Mouse (Mus musculus) CH12.LX (cell line): Measurements from ENCODE around the gene Nkx2-3. TPM values are rescaled to one million over a fixed set of nuclear protein-coding genes. Genes with fewer than 3 reads are reported as not detected.

ENCODE experiments used
- DNase-seq: peaks from one replicate; pipeline ENCODE4 v3.0.0-alpha.2; 2013; ENCODE audit errors: extremely low read depth
- H3K27ac ChIP-seq: 2 replicates; pipeline ENCODE4 v1.5.1; 2012; ENCODE audit warnings: low read depth, mild to moderate bottlenecking, control low read depth, moderate library complexity; ENCODE audit not compliant: insufficient read depth
- H3K27me3 ChIP-seq: replicated peaks from 2 replicates; pipeline ENCODE3; 2012; ENCODE audit warnings: inconsistent platforms
- H3K36me3 ChIP-seq, 2 experiments: replicated peaks in 1 of 2; 2 replicates each; pipeline versions ENCODE3 to v1.6.1; 2012; ENCODE audit warnings: inconsistent platforms in 1 of 2, low read length in 1 of 2, mild to moderate bottlenecking in 1 of 2, mixed read lengths in 1 of 2, moderate library complexity in 1 of 2; ENCODE audit not compliant: control insufficient read depth in 1 of 2, insufficient read depth in 1 of 2
- H3K4me1 ChIP-seq, 2 experiments: 2 replicates each; pipeline ENCODE4 v1.6.1; 2012; ENCODE audit warnings: inconsistent platforms in 1 of 2, moderate library complexity in 1 of 2; ENCODE audit not compliant: insufficient read depth in 2 of 2, control insufficient read depth in 1 of 2
- H3K4me2 ChIP-seq: 2 replicates; pipeline ENCODE4 v1.6.1; 2012; ENCODE audit warnings: low read depth, mild to moderate bottlenecking, control low read depth; ENCODE audit not compliant: poor library complexity, insufficient read depth, severe bottlenecking
- H3K4me3 ChIP-seq, 3 experiments: fragments of 150-350 bp in 1 of 3; sonication (generic) in 1 of 3; replicated peaks in 1 of 3; 2 replicates each; pipeline versions ENCODE3 to v1.5.1; 2011 to 2012; ENCODE audit warnings: low read depth in 2 of 3, low read length in 2 of 3, mild to moderate bottlenecking in 2 of 3, moderate library complexity in 2 of 3, control low read depth in 1 of 3, improper control_type of control experiment in 1 of 3, inconsistent platforms in 1 of 3, mixed read lengths in 1 of 3; ENCODE audit not compliant: poor library complexity in 1 of 3
- H3K79me2 ChIP-seq: replicated peaks from 2 replicates; pipeline ENCODE4 v1.6.1; 2012; ENCODE audit warnings: mild to moderate bottlenecking, moderate library complexity; ENCODE audit not compliant: control insufficient read depth, poor library complexity, insufficient read depth, severe bottlenecking; ENCODE audit errors: extremely low read depth
- H3K9ac ChIP-seq: 2 replicates; pipeline ENCODE4 v1.6.1; 2012; ENCODE audit warnings: low read depth, mild to moderate bottlenecking, control low read depth, moderate library complexity; ENCODE audit not compliant: insufficient read depth
- H3K9me3 ChIP-seq: replicated peaks from 2 replicates; pipeline ENCODE3; 2012; ENCODE audit warnings: low read length, inconsistent platforms, mixed read lengths
- BHLHE40 ChIP-seq: IDR thresholded peaks from 2 replicates; pipeline ENCODE4 v1.6.1; 2011; ENCODE audit warnings: mild to moderate bottlenecking, low read depth, low read length, improper control_type of control experiment
- CHD2 ChIP-seq: IDR thresholded peaks from 2 replicates; pipeline ENCODE4 v1.6.1; 2011; ENCODE audit warnings: low read length, improper control_type of control experiment
- CTCF ChIP-seq, 2 experiments: IDR thresholded peaks in 1 of 2; conservative IDR thresholded peaks in 1 of 2; 2 replicates each; pipeline ENCODE4 v1.5.1; 2011 to 2012; ENCODE audit warnings: low read depth in 2 of 2, low read length in 2 of 2, improper control_type of control experiment in 1 of 2, inconsistent platforms in 1 of 2, mild to moderate bottlenecking in 1 of 2, moderate library complexity in 1 of 2
- ELF1 ChIP-seq: IDR thresholded peaks from 2 replicates; pipeline ENCODE4 v1.6.1; 2014; ENCODE audit warnings: low read depth, mild to moderate bottlenecking, inconsistent platforms, low read length, improper control_type of control experiment
- EP300 ChIP-seq: IDR thresholded peaks from 2 replicates; pipeline ENCODE4 v1.6.1; 2011; ENCODE audit warnings: low read length, improper control_type of control experiment
- GABPA ChIP-seq: IDR thresholded peaks from 2 replicates; pipeline ENCODE4 v1.6.1; 2012; ENCODE audit warnings: low read depth, low read length, improper control_type of control experiment, inconsistent platforms; ENCODE audit not compliant: insufficient replicate concordance
- JUN ChIP-seq: IDR thresholded peaks from 2 replicates; pipeline ENCODE4 v1.6.1; 2011; ENCODE audit warnings: low read depth, mild to moderate bottlenecking, low read length, improper control_type of control experiment, moderate library complexity; ENCODE audit not compliant: insufficient read depth
- MAFK ChIP-seq: IDR thresholded peaks from 2 replicates; pipeline ENCODE4 v1.6.1; 2011; ENCODE audit warnings: low read length, improper control_type of control experiment; ENCODE audit not compliant: insufficient replicate concordance
- MAX ChIP-seq: IDR thresholded peaks from 2 replicates; pipeline ENCODE4 v1.6.1; 2011; ENCODE audit warnings: low read length, improper control_type of control experiment
- MEF2A ChIP-seq: IDR thresholded peaks from 2 replicates; pipeline ENCODE4 v1.6.1; 2014; ENCODE audit warnings: low read depth, mild to moderate bottlenecking, inconsistent platforms, low read length, improper control_type of control experiment, borderline replicate concordance
- MXI1 ChIP-seq: IDR thresholded peaks from 2 replicates; pipeline ENCODE4 v1.6.1; 2011; ENCODE audit warnings: mild to moderate bottlenecking, low read depth, low read length, improper control_type of control experiment
- MYC ChIP-seq: IDR thresholded peaks from 2 replicates; pipeline ENCODE4 v1.6.1; 2011; ENCODE audit warnings: low read depth, mild to moderate bottlenecking, improper control_type of control experiment, low read length
- NELFE ChIP-seq: IDR thresholded peaks from 2 replicates; pipeline ENCODE4 v1.6.1; 2011; ENCODE audit warnings: low read depth, low read length, improper control_type of control experiment
- PAX5 ChIP-seq: IDR thresholded peaks from 2 replicates; pipeline ENCODE4 v1.6.1; 2012; ENCODE audit warnings: low read length, inconsistent platforms, mixed read lengths
- POLR2A ChIP-seq: IDR thresholded peaks from 2 replicates; pipeline ENCODE4 v1.6.1; 2011; ENCODE audit warnings: low read depth, mild to moderate bottlenecking, improper control_type of control experiment, low read length
- POLR2AphosphoS2 ChIP-seq: IDR thresholded peaks from 2 replicates; pipeline ENCODE4 v1.6.1; 2011; ENCODE audit warnings: low read depth, low read length, improper control_type of control experiment
- RAD21 ChIP-seq: IDR thresholded peaks from 2 replicates; pipeline ENCODE4 v1.6.1; 2011; ENCODE audit warnings: low read depth, mild to moderate bottlenecking, low read length, improper control_type of control experiment, moderate library complexity
- SIN3A ChIP-seq: IDR thresholded peaks from 2 replicates; pipeline ENCODE4 v1.6.1; 2012; ENCODE audit warnings: low read length, improper control_type of control experiment, inconsistent platforms
- SMC3 ChIP-seq: IDR thresholded peaks from 2 replicates; pipeline ENCODE4 v1.6.1; 2011; ENCODE audit warnings: low read depth, low read length, improper control_type of control experiment
- TBP ChIP-seq: conservative IDR thresholded peaks from 2 replicates; pipeline ENCODE4 v1.6.1; 2011; ENCODE audit warnings: low read depth, low read length, improper control_type of control experiment
- TCF12 ChIP-seq: IDR thresholded peaks from 2 replicates; pipeline ENCODE4 v1.6.1; 2014; ENCODE audit warnings: low read depth, mild to moderate bottlenecking, inconsistent platforms, low read length, improper control_type of control experiment
- USF1 ChIP-seq: IDR thresholded peaks from 2 replicates; pipeline ENCODE4 v1.6.1; 2014; ENCODE audit warnings: low read depth, mild to moderate bottlenecking, inconsistent platforms, low read length, improper control_type of control experiment
- USF2 ChIP-seq: conservative IDR thresholded peaks from 2 replicates; pipeline ENCODE4 v1.6.1; 2011; ENCODE audit warnings: low read depth, low read length, improper control_type of control experiment
- ZMIZ1 ChIP-seq: IDR thresholded peaks from 2 replicates; pipeline ENCODE4 v1.6.1; 2012; ENCODE audit warnings: low read depth, mild to moderate bottlenecking, inconsistent platforms, low read length, improper control_type of control experiment
- ZNF384 ChIP-seq: IDR thresholded peaks from 2 replicates; pipeline ENCODE4 v1.6.1; 2012; ENCODE audit warnings: low read depth, low read length, improper control_type of control experiment, inconsistent platforms
- dilution Hi-C: fragments of 300-500 bp; cut with MboI; formaldehyde crosslinking; loops from 2 replicates; pipeline ENCODE4 v1.14.3; 2020; ENCODE audit warnings: low sequenced_read_pairs; ENCODE audit not compliant: extremely low pct_unique_long_range_greater_than_20kb, extremely low pct_ligation_motif_present
- in situ Hi-C: fragments of 300-500 bp; cut with MboI; formaldehyde crosslinking; loops from 3 replicates; pipeline ENCODE4 v1.14.3; 2019; ENCODE audit warnings: low sequenced_read_pairs, low pct_ligation_motif_present, low pct_unique_long_range_greater_than_20kb, mixed read lengths
- polyA plus RNA-seq: library from polyadenylated mRNA; unstranded; fragments of >175 nt; gene quantifications from 2 replicates; pipeline ENCODE4 v1.2.1, GENCODE M21; 2012; ENCODE audit warnings: low read depth; ENCODE audit not compliant: insufficient read length
- total RNA-seq, 2 experiments: library from RNA; depleted of rRNA; stranded (reverse); fragments of 300-350 nt in 1 of 2; fragments of >200 nt in 1 of 2; gene quantifications; 2 replicates each; pipeline ENCODE4 v1.2.3; 2012 to 2014

The Nkx2-3 gene
- total and polyA plus RNA-seq, 3 experiments = not detected

DNA sequence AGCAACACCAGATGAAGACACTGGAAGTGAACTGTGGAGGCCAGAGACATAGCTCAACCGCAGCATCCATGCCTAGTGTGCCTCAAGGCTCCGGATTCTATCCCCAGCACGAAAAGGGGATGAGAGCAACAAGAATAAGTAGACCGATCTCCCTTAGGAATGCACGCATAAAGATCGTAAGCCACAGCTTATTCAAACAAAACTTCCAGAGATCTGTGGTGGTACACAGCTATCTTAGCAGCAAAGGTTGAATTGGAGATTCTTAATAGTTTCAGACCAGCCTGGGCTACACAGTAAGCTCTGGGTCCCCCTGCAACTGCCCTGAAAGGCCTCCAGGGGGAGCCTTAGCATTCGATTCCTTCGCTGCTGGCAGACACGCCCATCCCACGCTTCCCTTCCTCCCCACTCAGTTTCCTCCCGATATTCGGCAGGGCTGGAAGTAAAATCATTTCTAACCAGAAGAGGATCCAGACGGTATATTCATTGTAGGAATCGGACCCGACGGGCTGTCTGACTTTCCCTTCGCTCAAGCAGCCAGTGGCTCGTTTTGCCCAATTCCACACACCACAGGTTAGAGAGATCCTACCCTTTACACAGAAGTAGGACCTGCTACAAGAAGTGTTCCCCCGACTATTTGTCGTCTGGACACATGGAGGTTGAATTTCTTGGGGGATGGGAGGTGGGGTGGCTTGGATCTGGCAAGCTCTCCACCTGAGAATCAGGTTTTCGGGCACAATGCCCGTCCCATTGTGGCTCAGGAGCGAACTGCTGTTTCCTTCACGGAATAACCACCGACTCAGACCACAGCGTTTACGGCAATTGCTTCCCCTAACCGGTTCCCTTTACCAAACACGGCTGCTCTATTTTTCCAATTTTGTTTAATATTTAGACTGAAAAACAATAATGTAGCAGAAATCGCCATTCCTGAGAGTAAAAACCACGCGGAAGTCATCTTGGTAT lies 41.0 kb upstream of the Nkx2-3 start:
- dilution Hi-C loops = no loop called here
- Histone ChIP-seq H3K4me3 (peak overlapping the region; percentile 6 to 57 (median 52)), H3K27me3 (peaks cover 1% of the 10 kb centered on the region)
- TF ChIP-seq NELFE = no peak
- no peak for TF ChIP-seq PAX5
- no peak for TF ChIP-seq USF1
- TF ChIP-seq EP300 = no peak
- TF ChIP-seq POLR2AphosphoS2 = no peak
- TF ChIP-seq BHLHE40 = no peak
- TF ChIP-seq USF2 = no peak
- no peak for TF ChIP-seq TCF12
- peak; percentile 87 for TF ChIP-seq SMC3
- TF ChIP-seq MYC = no peak
- TF ChIP-seq MXI1 = no peak
- TF ChIP-seq MAX = no peak
- TF ChIP-seq MAFK = no peak
- TF ChIP-seq CTCF (conservative IDR thresholded peaks at IDR 0.05 in 1 of 2, IDR thresholded peaks at IDR 0.05 in 1 of 2; ENCODE audit: low read depth in 2 of 2, low read length in 2 of 2) = peak; percentile 83 to 91
- TF ChIP-seq RAD21 = peak; percentile 66
- no peak for TF ChIP-seq MEF2A
- TF ChIP-seq, all 38 proteins: peak for 3
- peaks cover 3 to 7% of the 10 kb centered on the region in 2 experiments for H3K4me1 ChIP-seq
- H3K9me3 ChIP-seq = no peaks in the 10 kb centered on the region
- peak; percentile 74 for DNase-seq
- no peaks in the 10 kb centered on the region for H3K79me2 ChIP-seq
- no peak overlapping the region for H3K9ac ChIP-seq
- H3K36me3 ChIP-seq = no peaks in the 10 kb centered on the region
- no peak overlapping the region for H3K27ac ChIP-seq
- in situ Hi-C loops = loop anchor here (5.0 kb wide), 1 partner anchor 56 kb away; no protein-coding TSS in a partner anchor
- H3K4me2 ChIP-seq = peak overlapping the region; percentile 99

DNA sequence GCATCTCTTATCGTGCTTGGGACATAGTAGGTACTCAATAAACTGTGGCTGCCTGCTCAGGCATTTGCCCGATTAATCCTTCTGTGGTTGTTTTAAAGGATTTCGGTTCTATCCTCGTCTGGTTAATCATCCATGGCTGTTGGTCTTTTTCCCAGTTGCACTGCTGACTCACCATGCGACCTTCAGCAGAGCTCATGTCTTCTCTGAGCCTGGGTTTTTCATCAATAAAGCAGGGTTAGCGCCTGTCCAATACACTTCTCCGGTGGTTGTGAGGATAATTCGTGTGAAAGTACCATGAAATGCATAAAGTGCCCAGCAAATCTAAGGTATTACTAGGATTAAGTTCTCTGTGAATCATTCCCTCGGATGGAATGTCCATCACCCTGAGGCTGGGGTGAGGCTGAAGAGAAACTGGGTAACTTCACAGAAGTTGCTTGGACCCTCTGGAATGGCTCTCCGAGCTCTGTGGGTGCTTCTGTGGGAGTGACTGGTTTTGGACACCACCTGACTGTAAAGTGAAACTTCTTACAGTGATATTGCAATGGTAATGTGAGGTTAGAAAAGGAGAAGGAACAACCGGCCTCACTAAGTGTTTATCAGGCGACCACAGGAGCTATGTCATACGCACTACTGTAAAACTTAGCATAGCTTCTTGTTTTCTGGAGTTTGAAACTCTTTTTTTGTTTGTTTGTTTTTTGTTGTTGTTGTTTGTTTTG lies 32.9 kb upstream of the Nkx2-3 start:
- Histone ChIP-seq H3K27ac (no peak overlapping the region), H3K27me3 (no peaks in the 10 kb centered on the region)
- DNase-seq = no peak

More for the DNA sequence above, 32.9 kb upstream of the Nkx2-3 start:
- H3K4me2 ChIP-seq = 0 out of 2 replicates have a peak overlapping the region, but pooled peaks have one; percentile 22
- no peak overlapping the region for H3K4me3 ChIP-seq
- H3K36me3 ChIP-seq = no peaks in the 10 kb centered on the region
- dilution Hi-C loops = no loop called here
- no peak overlapping the region for H3K9ac ChIP-seq
- H3K4me1 ChIP-seq = peaks cover 0 to 6% of the 10 kb centered on the region in 2 experiments; a peak in 1 of 4 replicates
- H3K79me2 ChIP-seq = no peaks in the 10 kb centered on the region
- no peaks in the 10 kb centered on the region for H3K9me3 ChIP-seq
- TF ChIP-seq USF2 (no peak), ZNF384 (no peak), MXI1 (no peak), POLR2A (no peak), SIN3A (no peak), ELF1 (no peak), CHD2 (no peak), GABPA (no peak), ZMIZ1 (no peak), TBP (no peak), USF1 (no peak), SMC3 (no peak), JUN (no peak), RAD21 (no peak), MYC (no peak)
- TF ChIP-seq, all 38 proteins: peak for 0
- in situ Hi-C loops = no loop called here
